33 mouse cellular contexts compared by ENCODE assay signal in genomic region chr8:70081976-70082375, GRCm38 (mm10). TPM values are rescaled to one million over a fixed set of nuclear protein-coding genes. Genes with fewer than 3 reads are reported as not detected.
"Had no signal": no experiment of that assay in that cellular context is flagged by ENCODE, and none has a peak within 500 bp of the region (broad histone marks: within the 10 kb centered on the region; RNA-seq: fewer than 3 reads in every experiment).

No protein-coding gene starts in this region.

- H3K4me3 ChIP-seq: heart, embryonic 10.5 days; heart, embryonic 12.5 days; hindbrain, embryonic 10.5 days; hindbrain, embryonic 12.5 days; intestine, embryonic 15.5 days; layer of hippocampus, adult 2 months; left cerebral cortex, adult 2 months; limb, embryonic 10.5 days; limb, embryonic 12.5 days; liver, embryonic 13.5 days; liver, embryonic 15.5 days had no signal

- H3K9ac ChIP-seq: heart, embryonic 12.5 days; hindbrain, embryonic 12.5 days; hindbrain, embryonic 14.5 days; intestine, embryonic 15.5 days; limb, embryonic 12.5 days; liver, embryonic 13.5 days; liver, embryonic 15.5 days had no signal

- H3K9me3 ChIP-seq: heart, embryonic 10.5 days; heart, embryonic 12.5 days; hindbrain, embryonic 10.5 days; hindbrain, embryonic 12.5 days; intestine, embryonic 15.5 days; limb, embryonic 10.5 days; liver, embryonic 13.5 days; liver, embryonic 15.5 days had no signal

- DNase-seq: gastrocnemius, postnatal 10 days; gastrocnemius, postnatal 25 days; heart, adult 18-20 months; heart, postnatal 10 days; heart, postnatal 4 days; kidney, adult 18-20 months; kidney, adult 8-10 months; kidney, postnatal 10 days; kidney, postnatal 25 days; kidney, postnatal 4 days; liver; liver, embryonic 13.5 days had no signal

- ATAC-seq: hindbrain, embryonic 16.5 days; inflammation-experienced regulatory T-cells, adult 6 months; intestine, embryonic 15.5 days; intestine, postnatal 0 days had no signal

- H3K4me2 ChIP-seq: heart, embryonic 12.5 days; hindbrain, embryonic 12.5 days; hindbrain, embryonic 14.5 days; intestine, embryonic 15.5 days; limb, embryonic 12.5 days; liver, embryonic 11.5 days; liver, embryonic 13.5 days; liver, embryonic 15.5 days had no signal

- H3K27ac ChIP-seq: heart, embryonic 10.5 days; hindbrain, embryonic 10.5 days; hindbrain, embryonic 12.5 days; hindbrain, embryonic 14.5 days; intestine, embryonic 15.5 days; layer of hippocampus, adult 2 months; left cerebral cortex, adult 2 months; limb, embryonic 10.5 days; limb, embryonic 12.5 days; liver, embryonic 13.5 days; liver, embryonic 15.5 days had no signal

- H3K36me3 ChIP-seq: heart, embryonic 10.5 days; heart, embryonic 12.5 days; hindbrain, embryonic 12.5 days; intestine, embryonic 15.5 days; limb, embryonic 10.5 days; limb, embryonic 12.5 days; liver, embryonic 13.5 days; liver, embryonic 15.5 days had no signal

RNA-seq across cellular contexts. Expression of gene Hapln4, which starts 1.3 kb away (rescaled TPM):
- total RNA-seq: gastrocnemius, postnatal 4 days; granulocyte monocyte progenitor cell, adult 5-6 weeks; heart, postnatal 10 days; heart, postnatal 25 days; heart, postnatal 4 days had no signal
- polyA plus RNA-seq: heart, embryonic 16.5 days; inflammation-experienced regulatory T-cells, adult 6 months; intestine, postnatal 0 days; kidney, embryonic 14.5 days; kidney, embryonic 16.5 days; limb, embryonic 10.5 days; limb, embryonic 12.5 days had no signal

RNA-seq across cellular contexts. Expression of gene Tm6sf2, which starts 9.3 kb away (rescaled TPM):
- total RNA-seq: gastrocnemius, postnatal 10 days; granulocyte monocyte progenitor cell, adult 5-6 weeks had no signal

RNA-seq across cellular contexts. Expression of gene Ncan, which starts 38.7 kb away (rescaled TPM):
- total RNA-seq: granulocyte monocyte progenitor cell, adult 5-6 weeks had no signal
- polyA plus RNA-seq: inflammation-experienced regulatory T-cells, adult 6 months had no signal
